Mouse (Mus musculus) T-helper 1 cell (primary cell): Measurements from ENCODE around the gene Urb2.
"Not testable (repeated sequence)": the region's sequence is repeated elsewhere in the genome, so short reads cannot be mapped to it uniquely, and the experiment has no call there.

ENCODE experiments used
- in situ Hi-C: fragments of 300-600 bp; cut with MboI, MseI; formaldehyde crosslinking; loops from one replicate; pipeline ENCODE4 v1.15.1; 2025; ENCODE audit warnings: high pct_unique_total_duplicates

The Urb2 gene

DNA sequence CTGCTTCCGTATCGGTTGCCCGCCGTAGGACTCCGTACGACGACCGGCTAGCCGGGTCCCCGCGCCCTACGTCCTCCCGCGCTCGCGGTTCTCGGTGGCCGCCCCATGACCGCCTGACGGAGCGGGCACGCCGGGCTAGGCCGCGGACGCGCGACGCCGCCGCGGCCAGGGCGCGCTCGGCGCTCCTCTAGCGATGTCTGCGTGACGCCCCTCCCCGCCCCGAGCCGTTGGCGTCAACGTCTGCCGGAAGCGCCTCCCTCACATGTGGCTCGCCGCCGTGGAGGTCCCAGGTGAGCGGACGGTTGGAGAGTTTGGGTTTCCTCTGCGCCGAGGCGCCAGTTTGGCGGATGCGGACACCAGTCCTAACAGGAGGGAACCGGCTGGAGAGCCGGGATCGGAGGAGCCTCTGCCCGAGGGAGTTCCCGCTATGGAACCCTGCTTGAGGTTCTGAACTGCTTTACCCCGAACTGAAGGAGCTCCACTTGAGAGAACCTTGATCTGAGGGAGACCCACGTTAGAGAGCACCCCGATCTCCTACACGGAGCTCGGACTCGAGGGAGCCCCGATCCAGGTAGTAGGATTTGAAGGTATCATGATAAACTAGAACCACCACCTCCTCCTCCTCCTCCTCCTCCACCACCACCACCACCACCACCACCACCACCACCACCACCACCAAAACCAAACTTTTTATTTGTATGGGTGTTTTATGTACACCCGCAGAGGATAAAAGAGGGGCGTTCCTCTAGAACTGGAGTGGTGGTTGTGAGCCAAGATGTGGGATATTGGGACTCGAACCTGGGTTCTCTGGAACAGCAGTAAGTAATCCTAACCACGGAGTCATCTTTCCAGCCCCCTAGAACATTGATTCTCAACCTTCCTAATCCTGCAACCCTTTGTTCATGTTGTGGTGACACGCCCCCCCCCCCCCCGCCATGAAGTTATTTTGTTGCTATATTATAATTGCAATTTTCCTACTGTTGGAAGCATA lies at the start of gene Urb2, which contains the start of gene Taf5l:
Gene Urb2 (plus strand): TSS at position 272 of the 991 bp plus-strand sequence.
Gene Taf5l (minus strand): TSS at position 161 of the 991 bp plus-strand sequence.
- in situ Hi-C loops = no loop called here

DNA sequence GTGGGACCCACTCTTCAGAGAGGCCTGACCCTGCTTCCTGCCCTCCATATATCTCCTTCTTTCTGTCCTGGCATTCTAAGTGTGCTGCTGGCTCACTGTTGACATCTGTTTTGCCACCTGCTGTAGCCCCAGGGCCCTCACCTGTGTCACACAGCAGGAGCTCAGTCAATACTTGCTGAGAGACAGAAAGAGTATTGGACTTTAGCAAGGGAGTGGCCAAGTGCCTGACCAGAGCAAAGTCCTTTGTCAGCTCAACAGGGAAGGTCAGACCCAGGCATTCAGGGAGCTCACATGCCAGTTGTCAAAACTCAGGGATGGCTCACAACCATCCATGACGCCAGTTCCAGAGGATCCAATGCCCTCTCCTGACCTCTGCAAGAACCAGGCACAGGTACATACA lies 47.8 kb upstream of the Urb2 start:
- in situ Hi-C loops = no loop called here

DNA sequence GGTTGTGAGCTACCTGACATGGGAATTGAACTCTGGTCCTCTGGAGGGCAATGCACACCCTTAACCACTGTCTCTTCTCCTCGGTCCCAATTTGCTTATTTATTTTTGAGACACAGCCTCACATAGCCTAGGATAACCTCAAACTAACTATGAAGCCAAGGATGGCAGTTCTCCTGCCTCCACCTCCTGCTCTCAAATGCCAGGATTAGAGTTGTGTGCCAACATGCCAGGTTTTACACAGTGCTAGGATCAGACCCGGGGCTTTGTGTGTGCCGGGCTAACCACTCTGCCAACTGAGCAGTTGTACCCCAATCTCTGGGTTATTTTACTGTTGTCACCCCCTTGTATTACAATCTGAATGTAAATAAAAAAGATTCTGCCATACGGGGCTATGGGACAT lies 43.8 kb upstream of the Urb2 start:
- in situ Hi-C loops = no loop called here

DNA sequence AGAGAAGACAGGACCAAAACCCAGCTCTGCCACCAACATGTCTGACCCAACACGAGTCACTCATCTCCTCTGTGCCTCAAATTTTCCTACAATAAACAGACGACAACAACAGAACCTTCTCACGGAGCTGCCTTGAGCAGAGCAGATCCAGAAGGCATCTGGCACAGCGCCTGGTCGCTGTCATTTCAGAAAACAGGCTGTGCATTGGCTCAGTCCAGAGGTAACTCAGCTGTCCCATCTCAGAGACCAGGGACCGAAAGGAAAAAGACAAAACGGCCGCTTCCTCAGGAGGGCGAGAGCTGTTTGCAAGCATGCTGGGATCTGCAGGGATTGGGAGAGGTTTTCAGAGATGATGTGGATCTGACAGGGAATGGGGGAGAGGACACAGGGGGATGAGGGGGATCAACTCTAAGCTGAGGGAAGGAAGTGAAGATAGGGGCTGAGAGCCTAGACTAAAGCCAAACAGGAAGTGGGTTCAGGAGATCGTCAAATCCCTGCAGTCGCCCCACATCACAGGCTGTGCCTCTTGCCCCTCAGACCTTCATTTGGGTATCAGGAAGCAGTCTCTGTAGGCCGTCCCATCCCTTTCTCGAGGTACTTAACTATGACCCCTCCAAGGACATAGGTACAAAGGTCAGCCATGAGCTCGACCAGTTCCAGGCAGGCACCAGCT lies 43.0 kb upstream of the Urb2 start:
- in situ Hi-C loops = no loop called here

DNA sequence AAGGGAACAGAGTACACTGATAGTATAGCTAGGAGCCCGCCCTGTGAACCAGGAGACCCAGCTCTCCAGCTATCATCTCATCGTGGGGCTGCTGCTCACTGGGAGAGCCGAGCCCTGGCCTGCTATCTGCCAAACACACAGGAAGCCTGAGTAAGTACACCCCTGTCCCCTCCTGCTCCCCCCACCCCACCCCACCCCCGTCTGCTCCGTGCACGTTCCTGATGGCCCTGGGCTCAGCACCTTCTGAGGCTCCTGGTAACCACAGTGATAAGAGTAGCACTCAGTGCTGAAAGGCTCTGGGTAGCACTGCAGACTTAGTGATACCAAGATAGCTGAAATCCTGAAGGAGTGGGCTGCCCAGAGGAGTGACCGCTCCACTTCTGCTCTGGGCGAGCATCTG lies 42.4 kb upstream of the Urb2 start:
- in situ Hi-C loops = no loop called here

DNA sequence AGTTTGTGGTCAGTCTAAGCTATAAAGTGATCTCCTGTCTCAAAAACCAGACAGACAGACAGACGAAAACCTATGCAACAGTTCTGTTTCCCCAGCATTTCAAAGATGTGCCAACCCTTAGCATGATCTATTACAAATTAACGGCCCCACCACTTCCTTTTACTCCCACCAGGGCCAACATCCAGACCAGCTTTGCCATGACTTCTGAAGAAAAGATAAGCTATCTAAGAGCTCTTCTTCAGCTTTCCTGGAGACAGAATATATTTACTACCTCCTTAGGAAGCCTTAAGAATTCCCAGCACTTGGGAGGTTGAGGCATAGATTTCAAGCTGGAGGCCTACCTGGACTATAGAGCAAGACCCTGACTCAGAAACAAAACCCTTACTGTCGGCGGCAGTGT lies 41.1 kb upstream of the Urb2 start:
- in situ Hi-C loops = no loop called here

DNA sequence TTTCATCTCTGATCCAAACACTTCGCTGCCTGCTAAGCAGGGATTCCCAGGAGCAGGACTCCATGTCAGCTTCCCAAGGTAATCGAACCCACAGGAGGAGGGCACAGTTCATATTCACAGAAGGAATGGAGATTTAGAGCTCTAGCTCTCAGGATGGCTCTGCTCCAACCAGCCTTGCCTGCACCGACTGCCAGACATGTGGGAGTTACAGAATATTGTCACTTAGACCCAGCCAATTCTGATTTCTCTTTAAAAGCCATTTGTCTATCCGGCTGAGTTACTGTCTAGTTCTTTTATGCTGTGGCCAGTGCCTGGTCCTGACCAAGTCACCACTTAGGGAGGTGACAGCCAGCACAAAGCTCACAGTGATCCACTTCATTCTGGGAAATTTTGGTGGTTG lies 39.6 kb upstream of the Urb2 start:
- in situ Hi-C loops = no loop called here

DNA sequence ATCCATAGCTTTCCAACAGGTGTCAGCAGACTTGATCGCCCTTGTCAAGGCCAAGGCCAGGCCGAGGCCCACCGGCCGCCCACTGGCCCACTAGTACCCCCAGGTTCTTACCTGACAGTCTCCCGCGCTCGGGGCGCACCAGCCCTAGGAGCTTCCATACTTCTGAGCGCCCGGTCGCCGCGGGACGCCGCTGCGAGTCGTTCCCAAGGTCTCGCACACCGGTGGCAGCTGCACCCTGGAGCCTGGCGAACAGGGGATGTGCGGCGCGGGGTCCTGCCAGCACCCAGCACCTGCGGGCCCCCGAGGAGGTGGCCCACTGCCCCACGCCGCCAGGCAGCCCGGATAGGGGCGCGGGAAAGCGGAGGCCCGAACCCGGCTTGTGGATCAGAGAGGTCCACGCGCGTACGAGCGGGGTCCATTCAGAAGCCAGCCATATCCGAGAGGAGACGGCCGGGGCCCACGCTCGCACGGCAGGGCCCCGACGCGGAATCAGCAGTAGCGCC lies 39.0 kb upstream of the Urb2 start:
- in situ Hi-C loops = no loop called here

- in situ Hi-C loops = no loop called here
Measured at GRCm38 (mm10) chr8:123982826-123983400, 38.4 kb upstream of the Urb2 start, which contains the start of gene Abcb10. TSS of gene Abcb10 (minus strand) at chr8:123983122.

- in situ Hi-C loops = no loop called here
Measured at GRCm38 (mm10) chr8:123988605-123989038, 32.7 kb upstream of the Urb2 start.

- in situ Hi-C loops = no loop called here
Measured at GRCm38 (mm10) chr8:123989128-123989527, 32.2 kb upstream of the Urb2 start.

DNA sequence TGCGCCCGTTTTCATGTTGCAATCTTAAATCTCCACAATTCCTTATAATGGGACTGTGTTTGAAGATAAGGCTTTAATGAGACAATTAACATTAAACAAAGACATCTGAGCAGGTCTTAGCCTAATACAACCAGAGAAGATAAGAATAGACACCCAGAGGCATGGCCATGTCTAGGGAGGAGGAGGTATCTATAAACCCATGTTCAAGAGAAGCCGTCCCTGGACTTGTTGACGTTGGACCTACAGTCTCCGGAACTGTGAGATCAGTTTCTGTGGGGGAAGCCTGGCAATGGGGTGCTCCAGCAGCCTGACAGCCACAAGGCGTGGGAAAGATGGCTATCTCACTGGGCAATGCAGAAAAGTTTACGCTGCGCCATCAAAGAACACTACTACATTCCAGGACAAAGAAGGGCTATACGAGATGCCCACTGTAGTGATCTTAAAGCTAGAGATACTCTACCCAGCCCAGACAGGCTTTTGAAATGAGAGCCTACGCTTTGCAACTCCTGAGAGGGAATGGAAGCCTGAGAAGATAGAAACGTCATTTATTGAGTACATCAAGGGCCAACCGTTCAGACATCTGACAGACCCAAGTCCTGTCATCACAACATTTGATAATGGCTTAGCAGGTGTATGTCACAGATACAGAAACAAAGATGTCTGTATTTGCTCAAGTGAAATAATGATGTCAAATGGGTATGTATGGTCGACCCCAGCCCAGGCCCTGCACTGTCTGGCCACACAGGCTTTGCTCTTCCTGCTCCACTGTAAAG lies 30.8 kb upstream of the Urb2 start:
- in situ Hi-C loops = no loop called here

GRCm38 (mm10) chr8:123992587-123992986 lies 28.7 kb upstream of the Urb2 start:
- in situ Hi-C loops = no loop called here

DNA sequence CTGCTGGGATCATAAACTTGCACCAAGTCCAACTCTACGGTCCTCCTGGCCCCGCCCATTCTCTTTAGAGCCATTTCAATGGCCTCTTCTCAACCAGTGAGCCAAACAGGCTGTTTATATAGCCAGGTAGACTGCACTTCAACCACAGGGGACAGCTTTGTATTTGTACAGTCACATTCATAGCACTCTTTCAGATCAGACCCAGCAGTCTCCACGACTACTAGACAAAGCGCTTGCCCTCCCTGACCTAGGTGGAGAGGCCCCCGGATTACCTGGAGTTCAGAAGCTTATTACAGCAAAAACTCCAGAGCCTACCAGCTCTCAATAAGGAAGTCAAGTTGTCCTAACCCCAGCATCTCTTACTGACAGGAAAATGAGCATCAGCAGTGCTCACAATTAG lies 27.7 kb upstream of the Urb2 start:
- in situ Hi-C loops = no loop called here

DNA sequence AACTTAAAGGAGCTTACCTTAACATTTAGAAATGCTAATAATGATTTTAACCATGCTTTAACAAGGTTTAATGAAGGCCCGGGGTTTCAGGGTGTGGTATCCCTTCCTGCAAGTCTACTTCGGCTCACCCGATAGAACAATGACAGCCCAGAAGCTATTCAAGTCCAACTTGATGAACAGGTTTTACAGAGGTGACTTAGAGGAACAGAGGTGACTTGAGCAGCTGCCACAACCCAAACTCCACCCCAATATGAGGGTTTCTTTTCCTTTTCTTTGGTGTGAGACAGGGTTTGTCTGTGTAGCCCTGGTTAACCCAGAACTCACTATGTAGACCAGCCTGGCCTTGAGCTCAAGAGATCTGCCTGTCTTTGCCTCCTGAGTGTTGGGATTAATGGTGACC lies 27.3 kb upstream of the Urb2 start:
- in situ Hi-C loops = no loop called here

DNA sequence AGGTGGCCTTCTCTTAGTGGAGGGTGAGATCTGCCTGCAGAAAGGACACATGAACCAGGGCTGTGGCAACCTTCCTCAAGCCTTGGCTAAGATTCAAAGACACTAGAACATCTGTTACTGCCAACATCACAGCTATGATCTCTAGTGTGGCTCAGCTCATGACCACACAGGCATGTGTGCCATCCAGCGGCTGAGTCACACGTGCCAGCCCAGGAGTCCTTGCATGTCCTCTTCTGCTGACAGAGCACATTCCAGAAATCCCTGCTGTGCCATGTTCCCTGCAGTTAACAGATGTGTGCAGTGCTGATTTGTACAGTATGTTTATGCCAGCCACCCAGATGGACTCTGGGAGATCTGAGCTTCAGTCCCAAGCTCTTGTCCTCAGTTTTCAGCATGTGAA lies 21.7 kb upstream of the Urb2 start:
- in situ Hi-C loops = no loop called here

GRCm38 (mm10) chr8:124002546-124003108 lies 18.7 kb upstream of the Urb2 start:
- in situ Hi-C loops = no loop called here

DNA sequence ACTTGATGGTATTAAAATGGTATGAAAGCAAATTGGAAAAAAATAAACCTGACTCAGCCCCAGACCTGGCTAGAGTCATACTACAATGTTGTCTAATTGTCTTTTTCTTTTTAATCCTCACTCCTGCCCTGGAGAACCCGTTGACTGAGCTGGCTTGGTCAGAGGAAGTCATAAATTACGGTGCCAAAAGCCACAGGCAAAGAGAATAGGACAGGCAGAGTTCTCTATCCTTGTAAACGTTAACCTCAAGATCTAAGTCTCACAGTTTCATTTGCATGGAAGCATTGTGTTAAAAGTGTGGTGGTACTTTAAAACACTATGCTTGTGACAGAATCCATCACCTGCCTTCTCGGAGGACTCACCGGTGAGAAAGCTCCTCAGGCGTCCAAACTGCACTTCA lies 13.5 kb upstream of the Urb2 start:
- in situ Hi-C loops = no loop called here

DNA sequence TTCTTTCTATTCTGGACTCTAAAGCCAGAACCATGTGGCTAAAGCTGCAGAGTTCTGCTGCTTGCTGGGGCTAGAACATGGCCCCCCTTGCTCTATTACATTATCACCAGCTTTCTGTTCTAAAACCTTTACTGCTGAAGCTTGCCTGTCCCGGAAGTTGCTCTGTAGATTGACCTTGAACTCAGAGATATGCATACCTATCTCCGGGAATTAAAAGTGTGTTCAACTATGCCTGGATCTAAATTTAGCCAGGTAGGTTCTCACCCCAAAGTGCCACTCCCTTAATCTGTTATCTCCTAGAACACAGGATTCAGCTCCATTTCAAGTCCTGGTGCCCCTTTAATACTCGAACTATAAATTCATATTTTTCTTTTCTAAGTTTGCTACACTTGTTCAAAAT lies 9.7 kb upstream of the Urb2 start:
- in situ Hi-C loops = no loop called here

DNA sequence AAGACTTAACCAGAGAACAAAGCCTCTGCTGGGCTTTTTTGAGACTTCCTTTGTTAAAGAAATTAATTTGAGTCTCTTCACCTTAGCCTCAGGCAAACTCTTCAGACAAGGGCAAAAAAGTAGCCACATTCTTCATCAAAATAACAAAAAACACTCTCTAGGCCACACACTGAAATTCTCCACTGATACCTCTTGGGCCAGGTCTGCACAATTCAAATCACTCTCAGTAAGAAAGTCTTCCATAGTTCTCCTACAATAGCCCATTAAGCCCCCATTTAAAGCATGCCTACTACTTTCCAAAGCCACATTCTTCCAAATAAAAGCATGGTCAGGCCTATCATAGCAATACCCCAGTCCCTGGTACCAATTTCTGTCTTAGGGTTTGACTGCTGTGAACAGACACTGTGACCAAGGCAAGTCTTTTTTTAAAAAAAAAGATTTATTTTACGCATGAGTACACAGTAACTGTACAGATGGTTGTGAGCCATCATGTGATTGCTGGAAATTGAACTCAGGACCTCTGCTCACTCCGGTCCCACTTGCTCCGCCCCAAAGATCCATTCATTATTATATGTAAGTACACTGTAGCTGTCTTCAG lies 9.2 kb upstream of the Urb2 start:
- in situ Hi-C loops = no loop called here

- in situ Hi-C loops = not testable (repeated sequence)
Measured at GRCm38 (mm10) chr8:124014299-124014698, 7.0 kb upstream of the Urb2 start.
